Mouse (Mus musculus): ENCODE measurements around the gene Hoxb6. TPM values are rescaled to one million over a fixed set of nuclear protein-coding genes. Genes with fewer than 3 reads are reported as not detected.

Gene Hoxb6
- total and polyA plus RNA-seq, 3 experiments: 0.53 to 1.1 TPM; not detected in 1

DNA sequence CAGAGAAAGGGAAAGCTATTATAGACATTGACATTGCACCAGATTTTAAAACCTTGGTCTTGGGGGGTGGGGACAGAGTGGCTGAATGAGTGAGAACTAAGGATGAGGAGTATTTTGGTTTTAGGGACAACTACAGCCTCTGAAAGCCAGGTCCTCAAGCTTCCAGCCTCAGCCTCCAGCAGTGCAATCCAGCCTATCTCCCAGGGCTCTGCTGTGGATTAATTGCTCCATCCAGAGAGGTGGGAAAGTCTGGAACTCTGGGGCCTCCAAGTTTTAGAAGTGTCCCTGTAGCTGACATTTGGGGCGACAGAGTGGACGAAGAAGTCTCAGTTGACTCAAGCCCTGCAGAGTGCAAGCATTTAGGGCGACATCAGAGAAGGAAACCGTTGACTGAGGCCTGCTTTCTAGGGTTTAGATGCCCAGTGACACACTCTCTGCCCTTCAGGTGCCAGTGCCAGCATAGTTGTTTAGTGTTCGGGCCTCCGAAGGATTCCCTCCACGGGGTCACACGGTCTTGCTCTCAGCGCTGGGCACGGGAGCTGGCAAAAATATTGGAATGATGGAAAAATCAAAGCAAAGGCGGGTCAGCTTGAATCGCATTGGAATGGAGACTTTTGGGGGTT, 21.6 kb downstream of the Hoxb6 start:
- no peak for DNase-seq (ENCODE audit: extremely low read depth)
- H3K9me3 ChIP-seq (replicated peaks; ENCODE audit: low read length): no peaks in the 10 kb centered on the region
- in situ Hi-C loops (cut with MboI; ENCODE audit: low pct_ligation_motif_present, low pct_unique_long_range_greater_than_20kb, low sequenced_read_pairs): loop anchor here (25.0 kb wide), 1 partner anchor 223 kb away; no protein-coding TSS in a partner anchor
- no peak overlapping the region for H3K9ac ChIP-seq (ENCODE audit: insufficient read depth, low read depth)
- no peaks in the 10 kb centered on the region for H3K79me2 ChIP-seq (replicated peaks; ENCODE audit: control insufficient read depth, extremely low read depth, insufficient read depth, poor library complexity, severe bottlenecking)
- dilution Hi-C loops (cut with MboI; ENCODE audit: extremely low pct_ligation_motif_present, extremely low pct_unique_long_range_greater_than_20kb, low sequenced_read_pairs): no loop called here
- no peaks in the 10 kb centered on the region for H3K36me3 ChIP-seq (replicated peaks in 1 of 2; ENCODE audit: control insufficient read depth in 1 of 2, insufficient read depth in 1 of 2, low read length in 1 of 2)
- H3K27ac ChIP-seq (ENCODE audit: insufficient read depth, low read depth): no peak overlapping the region
- H3K27me3 ChIP-seq (replicated peaks): peaks cover 58% of the 10 kb centered on the region
- H3K4me3 ChIP-seq (replicated peaks in 1 of 3; ENCODE audit: low read depth in 2 of 3, low read length in 2 of 3, poor library complexity in 1 of 3): no peak overlapping the region
- H3K4me1 ChIP-seq (ENCODE audit: control insufficient read depth in 1 of 2, insufficient read depth in 2 of 2): peaks cover 4 to 30% of the 10 kb centered on the region in 2 experiments; a peak in 2 of 4 replicates
- no peak overlapping the region for H3K4me2 ChIP-seq (ENCODE audit: insufficient read depth, low read depth, poor library complexity, severe bottlenecking)
- TF ChIP-seq POLR2A (IDR thresholded peaks at IDR 0.05; ENCODE audit: low read depth, low read length) (no peak), USF2 (conservative IDR thresholded peaks at IDR 0.05; ENCODE audit: low read depth, low read length) (no peak), CTCF (conservative IDR thresholded peaks at IDR 0.05 in 1 of 2, IDR thresholded peaks at IDR 0.05 in 1 of 2; ENCODE audit: low read depth in 2 of 2, low read length in 2 of 2) (no peak), POLR2AphosphoS2 (IDR thresholded peaks at IDR 0.05; ENCODE audit: low read depth, low read length) (no peak), ELF1 (IDR thresholded peaks at IDR 0.05; ENCODE audit: low read depth, low read length) (no peak), UBTF (IDR thresholded peaks at IDR 0.05; ENCODE audit: low read depth, low read length) (no peak), ZC3H11A (IDR thresholded peaks at IDR 0.05; ENCODE audit: low read depth, low read length) (no peak), ETS1 (conservative IDR thresholded peaks at IDR 0.05; ENCODE audit: low read depth, low read length) (no peak)

DNA sequence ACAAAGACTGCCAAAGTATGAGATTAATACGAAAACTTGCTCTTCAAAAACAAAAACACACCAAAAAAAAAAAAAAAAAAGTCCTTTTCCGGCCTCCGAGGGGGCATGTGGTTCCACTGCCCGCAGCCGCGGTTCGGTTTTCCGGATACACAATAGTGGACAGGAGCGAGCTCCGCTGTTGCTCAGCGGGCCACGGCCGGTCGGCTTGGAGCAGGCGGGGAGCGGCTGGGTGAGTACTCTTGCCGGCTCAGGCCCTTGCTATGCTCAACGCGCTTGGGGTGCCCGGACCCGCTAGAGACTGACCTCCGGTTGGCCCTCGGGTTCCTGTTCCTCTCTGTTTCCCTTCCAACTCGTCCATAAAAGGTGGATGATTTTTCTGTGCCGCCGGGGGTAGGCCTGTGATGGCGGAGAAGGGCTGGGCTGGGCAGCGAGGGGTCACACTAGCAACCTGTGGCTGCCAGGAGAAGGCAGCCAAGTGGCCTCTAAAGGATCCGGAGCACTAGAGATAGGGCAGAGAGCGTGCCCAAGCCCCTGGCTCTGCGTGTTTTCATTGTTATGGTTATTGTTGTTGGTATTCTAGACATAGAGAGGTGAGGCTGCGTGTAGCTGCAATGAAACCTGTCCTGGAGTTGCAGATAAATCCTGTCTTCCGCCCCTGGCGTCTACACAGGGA, 22.5 kb downstream of the Hoxb6 start:
- H3K27ac ChIP-seq (ENCODE audit: insufficient read depth, low read depth): no peak overlapping the region
- TF ChIP-seq IRF4 (IDR thresholded peaks at IDR 0.05; ENCODE audit: low read depth, low read length): no peak
- no peak for TF ChIP-seq POLR2AphosphoS2 (IDR thresholded peaks at IDR 0.05; ENCODE audit: low read depth, low read length)
- H3K4me3 ChIP-seq (replicated peaks in 1 of 3; ENCODE audit: low read depth in 2 of 3, low read length in 2 of 3, poor library complexity in 1 of 3): no peak overlapping the region

DNA sequence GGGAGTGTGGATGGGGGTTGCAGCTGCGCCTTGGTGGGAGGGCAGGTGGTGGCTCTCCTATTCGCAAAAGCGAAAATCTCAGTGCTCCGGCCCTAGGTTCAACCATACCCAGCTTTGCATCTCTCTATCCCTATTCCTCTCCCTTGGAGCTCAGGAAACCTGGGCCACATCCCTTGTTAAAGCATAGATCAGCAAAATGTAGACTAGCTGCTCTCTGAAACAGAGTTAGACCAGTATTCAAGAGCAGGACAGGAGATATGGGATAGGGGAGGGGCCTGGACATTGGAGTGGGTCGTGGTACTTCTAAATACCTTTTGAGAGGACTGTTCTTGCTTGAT, 23.0 kb downstream of the Hoxb6 start:
- H3K4me3 ChIP-seq (replicated peaks in 1 of 3; ENCODE audit: low read depth in 2 of 3, low read length in 2 of 3, poor library complexity in 1 of 3): no peak overlapping the region
- TF ChIP-seq RAD21 (IDR thresholded peaks at IDR 0.05; ENCODE audit: low read depth, low read length) (no peak), MAX (IDR thresholded peaks at IDR 0.05; ENCODE audit: low read length) (no peak), KAT2A (IDR thresholded peaks at IDR 0.05; ENCODE audit: insufficient replicate concordance, low read length) (no peak), USF2 (conservative IDR thresholded peaks at IDR 0.05; ENCODE audit: low read depth, low read length) (no peak), CTCF (conservative IDR thresholded peaks at IDR 0.05 in 1 of 2, IDR thresholded peaks at IDR 0.05 in 1 of 2; ENCODE audit: low read depth in 2 of 2, low read length in 2 of 2) (no peak), NELFE (IDR thresholded peaks at IDR 0.05; ENCODE audit: low read depth, low read length) (no peak), POLR2AphosphoS2 (IDR thresholded peaks at IDR 0.05; ENCODE audit: low read depth, low read length) (no peak), E2F4 (IDR thresholded peaks at IDR 0.05; ENCODE audit: insufficient replicate concordance, low read depth, low read length) (no peak), MAZ (IDR thresholded peaks at IDR 0.05; ENCODE audit: low read depth, low read length) (no peak), JUND (conservative IDR thresholded peaks at IDR 0.05; ENCODE audit: low read depth, low read length) (no peak)
- no peak for DNase-seq (ENCODE audit: extremely low read depth)
- no peaks in the 10 kb centered on the region for H3K9me3 ChIP-seq (replicated peaks; ENCODE audit: low read length)
- peaks cover 45% of the 10 kb centered on the region for H3K27me3 ChIP-seq (replicated peaks)
- in situ Hi-C loops (cut with MboI; ENCODE audit: low pct_ligation_motif_present, low pct_unique_long_range_greater_than_20kb, low sequenced_read_pairs) (loop anchor here (25.0 kb wide), 1 partner anchor 222 kb away; no protein-coding TSS in a partner anchor), dilution Hi-C loops (cut with MboI; ENCODE audit: extremely low pct_ligation_motif_present, extremely low pct_unique_long_range_greater_than_20kb, low sequenced_read_pairs) (no loop called here)
- H3K27ac ChIP-seq (ENCODE audit: insufficient read depth, low read depth): no peak overlapping the region
- peaks cover 4 to 28% of the 10 kb centered on the region in 2 experiments; a peak in 2 of 4 replicates for H3K4me1 ChIP-seq (ENCODE audit: control insufficient read depth in 1 of 2, insufficient read depth in 2 of 2)
- no peak overlapping the region for H3K4me2 ChIP-seq (ENCODE audit: insufficient read depth, low read depth, poor library complexity, severe bottlenecking)
- peaks cover 0 to 3% of the 10 kb centered on the region in 2 experiments for H3K36me3 ChIP-seq (replicated peaks in 1 of 2; ENCODE audit: control insufficient read depth in 1 of 2, insufficient read depth in 1 of 2, low read length in 1 of 2)
- H3K79me2 ChIP-seq (replicated peaks; ENCODE audit: control insufficient read depth, extremely low read depth, insufficient read depth, poor library complexity, severe bottlenecking): no peaks in the 10 kb centered on the region
- H3K9ac ChIP-seq (ENCODE audit: insufficient read depth, low read depth): no peak overlapping the region

More for the DNA sequence above, 22.5 kb downstream of the Hoxb6 start:
- DNase-seq (ENCODE audit: extremely low read depth): no peak
- dilution Hi-C loops (cut with MboI; ENCODE audit: extremely low pct_ligation_motif_present, extremely low pct_unique_long_range_greater_than_20kb, low sequenced_read_pairs): no loop called here
- Histone ChIP-seq H3K4me2 (ENCODE audit: insufficient read depth, low read depth, poor library complexity, severe bottlenecking) (no peak overlapping the region), H3K4me1 (ENCODE audit: control insufficient read depth in 1 of 2, insufficient read depth in 2 of 2) (peaks cover 4 to 26% of the 10 kb centered on the region in 2 experiments; a peak in 2 of 4 replicates), H3K27me3 (replicated peaks) (peaks cover 49% of the 10 kb centered on the region), H3K79me2 (replicated peaks; ENCODE audit: control insufficient read depth, extremely low read depth, insufficient read depth, poor library complexity, severe bottlenecking) (no peaks in the 10 kb centered on the region), H3K9ac (ENCODE audit: insufficient read depth, low read depth) (no peak overlapping the region), H3K9me3 (replicated peaks; ENCODE audit: low read length) (no peaks in the 10 kb centered on the region), H3K36me3 (replicated peaks in 1 of 2; ENCODE audit: control insufficient read depth in 1 of 2, insufficient read depth in 1 of 2, low read length in 1 of 2) (no peaks in the 10 kb centered on the region)
- in situ Hi-C loops (cut with MboI; ENCODE audit: low pct_ligation_motif_present, low pct_unique_long_range_greater_than_20kb, low sequenced_read_pairs): loop anchor here (25.0 kb wide), 1 partner anchor 222 kb away; no protein-coding TSS in a partner anchor
